Mouse (Mus musculus) kidney, embryonic 14.5 days (tissue): ENCODE results near the gene Trip10. TPM values are rescaled to one million over a fixed set of nuclear protein-coding genes. Genes with fewer than 3 reads are reported as not detected.

ENCODE experiments used
- ATAC-seq: fragments of 200-750 bp; cut with Nextera tagmentation; 2 replicates; pipeline ENCODE4 v1.8.0; 2017; ENCODE audit warnings: moderate number of reproducible peaks, mild to moderate bottlenecking, moderate TSS enrichment, moderate library complexity; ENCODE audit not compliant: low FRiP score, low TSS enrichment
- H3K27ac ChIP-seq: fragments of 300-500 bp; sonication (generic); 2 replicates; pipeline ENCODE4 v1.5.1; 2014; ENCODE audit warnings: low read depth, mild to moderate bottlenecking, low read length, moderate library complexity, mixed read lengths
- H3K27me3 ChIP-seq: fragments of 300-500 bp; sonication (generic); 2 replicates; pipeline ENCODE4 v1.6.1; 2014; ENCODE audit warnings: mild to moderate bottlenecking, low read length; ENCODE audit not compliant: control insufficient read depth, insufficient read depth
- H3K36me3 ChIP-seq: fragments of 300-500 bp; sonication (generic); 2 replicates; pipeline ENCODE4 v1.6.1; 2014; ENCODE audit warnings: low read length, mixed read lengths; ENCODE audit not compliant: control insufficient read depth, insufficient read depth
- H3K4me1 ChIP-seq: fragments of 300-500 bp; sonication (generic); 2 replicates; pipeline ENCODE4 v1.6.1; 2014; ENCODE audit warnings: low read length, mixed read lengths; ENCODE audit not compliant: control insufficient read depth, insufficient read depth
- H3K4me2 ChIP-seq: fragments of 300-500 bp; sonication (generic); replicated peaks from 2 replicates; pipeline ENCODE4 v1.6.1; 2014; ENCODE audit warnings: low read depth, mild to moderate bottlenecking, low read length
- H3K4me3 ChIP-seq: fragments of 300-500 bp; sonication (generic); 2 replicates; pipeline ENCODE4 v1.5.1; 2014; ENCODE audit warnings: mild to moderate bottlenecking, low read length
- H3K9ac ChIP-seq: fragments of 300-500 bp; sonication (generic); 2 replicates; pipeline ENCODE4 v1.6.1; 2014; ENCODE audit warnings: low read depth, mild to moderate bottlenecking, low read length, moderate library complexity
- H3K9me3 ChIP-seq: fragments of 300-500 bp; sonication (generic); 2 replicates; pipeline ENCODE4 v1.6.1; 2016; ENCODE audit warnings: low read length; ENCODE audit not compliant: control insufficient read depth
- WGBS: fragments of 180-500 bp; shearing (Covaris S2); extraction: QIAGEN DNeasy Blood & Tissue Kit; methylation state at CpG from one replicate; pipeline ENCODE4 v1.1.7; 2014; 5-methylcytosine and 5-hydroxymethylcytosine counted together
- polyA plus RNA-seq: library from polyadenylated mRNA; unstranded; fragments of >200 nt; fragmentation: Nextera tagmentation; extraction: Ambion mirVana; gene quantifications from 2 replicates; pipeline ENCODE4 v1.2.1, GENCODE M21; 2014

Gene Trip10
- polyA plus RNA-seq, 1 experiment from 2014 or later, result 37.1 TPM

DNA sequence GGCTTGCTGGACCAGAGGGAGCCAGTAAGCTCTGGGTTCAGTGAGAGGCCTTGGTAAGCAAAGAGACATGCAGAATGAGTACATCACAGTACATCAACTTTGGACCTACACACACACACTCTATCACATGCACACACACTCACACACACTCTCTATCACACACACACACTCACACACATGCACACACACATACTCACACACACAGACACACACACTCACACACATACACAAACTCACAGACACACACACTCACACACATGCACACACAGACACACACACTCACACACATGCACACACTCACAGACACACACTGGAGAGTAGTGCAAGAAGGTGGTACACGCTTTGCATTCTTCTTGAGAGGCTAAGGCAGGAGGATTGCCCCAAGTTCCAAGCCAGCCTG is 17.1 kb upstream of the Trip10 start:
- Histone ChIP-seq H3K9ac (no peak overlapping the region), H3K36me3 (peaks cover 22% of the 10 kb centered on the region; the same call in 1 of the 2 replicates), H3K9me3 (no peaks in the 10 kb centered on the region), H3K27ac (no peak overlapping the region), H3K4me2 (no peak overlapping the region), H3K27me3 (no peaks in the 10 kb centered on the region), H3K4me3 (no peak overlapping the region), H3K4me1 (no peaks in the 10 kb centered on the region)
- 90% methylated on average over 1 of the region's 1 CpGs for WGBS
- ATAC-seq, result no peak

- peak; percentile 56 for ATAC-seq
- Histone ChIP-seq H3K4me2 (no peak overlapping the region), H3K4me3 (no peak overlapping the region), H3K27me3 (no peaks in the 10 kb centered on the region), H3K9me3 (no peaks in the 10 kb centered on the region), H3K36me3 (peaks cover 28% of the 10 kb centered on the region; the same call in 1 of the 2 replicates), H3K27ac (no peak overlapping the region), H3K4me1 (no peaks in the 10 kb centered on the region), H3K9ac (no peak overlapping the region)
- 28% methylated on average over 7 of the region's 7 CpGs for WGBS
These were observed 16.2 kb upstream of the Trip10 start for GRCm38 (mm10) chr17:57233038-57233437.

GRCm38 (mm10) chr17:57234254-57234928 is 14.9 kb upstream of the Trip10 start:
- H3K9me3 ChIP-seq, result no peaks in the 10 kb centered on the region
- no peak for ATAC-seq
- no peaks in the 10 kb centered on the region for H3K4me1 ChIP-seq
- H3K9ac ChIP-seq, result no peak overlapping the region
- no peak overlapping the region for H3K27ac ChIP-seq
- no peak overlapping the region for H3K4me2 ChIP-seq
- WGBS, result 80% methylated on average over 12 of the region's 12 CpGs
- H3K27me3 ChIP-seq, result no peaks in the 10 kb centered on the region
- peaks cover 32% of the 10 kb centered on the region; the same call in 1 of the 2 replicates for H3K36me3 ChIP-seq
- H3K4me3 ChIP-seq, result no peak overlapping the region

DNA sequence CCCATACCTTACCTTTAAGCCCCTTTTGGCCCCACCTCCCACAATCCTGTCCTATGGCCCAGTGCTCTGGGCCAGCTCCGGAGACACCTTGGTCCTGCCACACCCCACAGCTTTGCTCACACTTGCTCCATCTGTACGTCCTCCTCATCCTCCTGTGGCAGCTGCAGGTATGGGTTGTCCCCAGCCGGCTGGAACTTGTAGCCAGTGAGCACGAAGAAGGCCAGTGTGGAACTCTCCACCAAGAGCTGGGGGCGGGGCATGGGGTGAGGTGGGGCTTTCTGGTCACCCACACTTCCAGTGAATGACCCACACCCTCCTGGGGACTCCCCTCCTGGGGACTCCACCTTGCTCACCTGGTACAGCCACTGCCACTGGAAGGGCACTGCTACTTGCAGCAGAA is 13.5 kb upstream of the Trip10 start:
- H3K4me3 ChIP-seq, result no peak overlapping the region
- H3K9ac ChIP-seq, result no peak overlapping the region
- H3K4me2 ChIP-seq, result no peak overlapping the region
- peaks cover 32% of the 10 kb centered on the region; the same call in 1 of the 2 replicates for H3K36me3 ChIP-seq
- ATAC-seq, result no peak
- no peaks in the 10 kb centered on the region for H3K27me3 ChIP-seq
- WGBS, result 88% methylated on average over 5 of the region's 5 CpGs
- H3K9me3 ChIP-seq, result no peaks in the 10 kb centered on the region
- H3K27ac ChIP-seq, result no peak overlapping the region
- H3K4me1 ChIP-seq, result no peaks in the 10 kb centered on the region

DNA sequence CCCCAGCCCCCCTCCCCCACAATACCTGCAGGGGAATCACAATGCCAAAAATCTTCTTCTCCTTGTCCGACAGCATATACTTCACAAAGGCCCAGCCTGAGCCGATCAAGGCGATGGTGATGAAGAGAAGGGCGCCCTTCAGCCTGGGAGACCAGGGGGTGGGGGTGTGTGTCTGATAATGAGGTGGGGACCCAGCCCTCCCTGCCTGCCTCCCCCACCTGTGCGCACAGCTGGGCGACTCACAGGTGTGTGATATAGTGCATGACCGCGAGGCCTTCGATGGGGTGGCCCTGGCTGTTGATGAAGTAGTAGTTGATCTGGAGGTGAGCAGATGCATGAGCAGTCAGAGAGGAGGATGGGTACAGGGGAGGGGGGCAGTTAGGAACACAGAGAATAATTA is 12.1 kb upstream of the Trip10 start:
- no peak overlapping the region for H3K9ac ChIP-seq
- no peak overlapping the region for H3K4me3 ChIP-seq
- 91% methylated on average over 9 of the region's 9 CpGs for WGBS
- H3K36me3 ChIP-seq, result peaks cover 38% of the 10 kb centered on the region; the same call in 1 of the 2 replicates
- H3K27me3 ChIP-seq, result no peaks in the 10 kb centered on the region
- H3K9me3 ChIP-seq, result no peaks in the 10 kb centered on the region
- no peak overlapping the region for H3K4me2 ChIP-seq
- no peak for ATAC-seq
- H3K4me1 ChIP-seq, result no peaks in the 10 kb centered on the region
- no peak overlapping the region for H3K27ac ChIP-seq

DNA sequence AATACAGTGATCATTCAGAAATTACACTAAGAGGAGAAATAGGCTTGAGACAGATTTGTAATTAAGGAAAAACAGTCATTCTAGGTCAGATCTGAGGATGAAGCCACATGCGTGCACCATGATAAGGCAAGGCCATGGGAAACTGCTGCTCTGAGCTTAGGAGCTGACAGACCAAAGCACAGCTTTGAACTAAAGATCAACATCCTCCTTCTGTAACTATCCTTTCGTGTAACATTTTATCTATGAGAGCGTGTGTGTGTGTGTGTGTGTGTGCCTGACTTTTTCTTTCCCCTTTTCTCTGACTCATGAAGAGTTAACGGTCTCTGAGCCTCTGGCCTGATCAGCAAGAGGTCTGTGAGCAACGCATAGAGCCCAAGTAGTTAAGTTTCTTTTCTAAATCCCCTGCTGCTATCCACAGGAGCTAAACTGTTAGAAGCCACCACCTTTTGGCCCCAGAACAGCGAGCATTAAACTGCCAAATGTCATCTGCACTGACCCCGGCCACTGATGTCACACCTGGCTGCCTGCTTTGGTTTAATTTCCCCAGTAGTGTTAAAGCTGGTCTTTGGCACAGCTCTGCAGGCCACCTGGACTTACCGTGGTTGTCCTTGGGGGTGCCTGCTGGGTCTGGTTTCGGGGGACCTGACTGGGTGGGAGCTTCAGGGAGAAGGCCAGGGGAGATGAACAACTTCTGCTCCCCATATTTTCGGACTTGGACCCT is 5.4 kb upstream of the Trip10 start:
- Histone ChIP-seq H3K27me3 (no peaks in the 10 kb centered on the region), H3K9ac (no peak overlapping the region), H3K4me3 (no peak overlapping the region), H3K4me2 (no peak overlapping the region), H3K9me3 (no peaks in the 10 kb centered on the region), H3K27ac (no peak overlapping the region), H3K4me1 (peaks cover 12% of the 10 kb centered on the region; the same call in 1 of the 2 replicates), H3K36me3 (peaks cover 24% of the 10 kb centered on the region; the same call in 1 of the 2 replicates)
- no peak for ATAC-seq
- WGBS, result 61% methylated on average over 10 of the region's 10 CpGs

- Histone ChIP-seq H3K36me3 (peaks cover 24% of the 10 kb centered on the region; the same call in 1 of the 2 replicates), H3K9ac (no peak overlapping the region), H3K9me3 (no peaks in the 10 kb centered on the region), H3K4me1 (peaks cover 14% of the 10 kb centered on the region; the same call in 1 of the 2 replicates), H3K4me2 (no peak overlapping the region), H3K27me3 (no peaks in the 10 kb centered on the region), H3K4me3 (no peak overlapping the region), H3K27ac (no peak overlapping the region)
- WGBS, result 91% methylated on average over 10 of the region's 10 CpGs
- ATAC-seq, result no peak
These were observed 3.8 kb upstream of the Trip10 start for GRCm38 (mm10) chr17:57245311-57245929.

DNA sequence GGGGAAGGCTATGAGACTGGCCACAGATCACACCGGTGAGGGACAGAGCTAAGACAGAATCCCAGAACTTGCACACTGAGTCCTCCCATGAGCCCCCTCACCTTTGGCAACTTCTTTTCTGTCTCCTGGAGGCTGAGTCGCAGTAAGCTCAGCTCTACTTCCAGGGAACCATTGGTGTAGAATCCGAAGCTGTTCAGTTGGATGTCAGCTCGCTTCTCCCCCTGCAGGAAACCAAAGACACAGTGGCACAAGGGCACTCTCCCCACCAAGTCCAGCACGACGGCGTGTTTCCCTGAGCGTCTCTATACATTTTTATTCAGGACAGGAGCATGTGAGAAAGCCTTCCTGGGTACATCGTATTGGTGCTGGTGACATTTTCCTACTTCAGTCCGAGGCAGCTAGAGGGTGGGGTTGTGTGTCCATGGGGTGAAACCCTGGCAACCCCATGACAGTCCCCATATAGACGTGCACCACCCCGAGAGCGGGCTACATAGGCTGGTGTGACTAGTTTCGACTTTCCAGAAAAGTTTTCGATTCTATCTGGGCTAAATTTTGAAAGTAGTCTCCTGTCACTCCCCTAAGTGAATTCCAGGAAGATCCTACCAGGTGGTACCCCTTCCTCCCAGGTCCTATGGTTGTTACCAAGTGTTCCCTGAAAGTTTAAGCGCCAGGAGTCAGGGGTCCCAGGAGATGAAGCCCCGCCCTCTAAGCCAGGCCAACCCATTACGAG is 2.4 kb upstream of the Trip10 start:
- 0 out of 2 replicates have a peak, but pooled peaks have one; percentile 0 for ATAC-seq

More for the DNA sequence above, 2.4 kb upstream of the Trip10 start:
- Histone ChIP-seq H3K4me2 (peak overlapping the region; percentile 69), H3K9ac (peak overlapping the region; percentile 78; the same call in 1 of the 2 replicates), H3K27me3 (no peaks in the 10 kb centered on the region), H3K4me1 (peaks cover 21% of the 10 kb centered on the region; the same call in 1 of the 2 replicates), H3K4me3 (peak overlapping the region; percentile 72), H3K27ac (peak overlapping the region; percentile 85; the same call in 1 of the 2 replicates), H3K9me3 (no peaks in the 10 kb centered on the region), H3K36me3 (peaks cover 20% of the 10 kb centered on the region; the same call in 1 of the 2 replicates)
- WGBS, result 5% methylated on average over 18 of the region's 18 CpGs
